Mouse (Mus musculus): Measurements from ENCODE around the gene Arfgap3. TPM values are rescaled to one million over a fixed set of nuclear protein-coding genes. Genes with fewer than 3 reads are reported as not detected.

Gene Arfgap3
- total and polyA plus RNA-seq, 2 experiments from 2014 or later: 31.0 to 59.3 TPM

DNA sequence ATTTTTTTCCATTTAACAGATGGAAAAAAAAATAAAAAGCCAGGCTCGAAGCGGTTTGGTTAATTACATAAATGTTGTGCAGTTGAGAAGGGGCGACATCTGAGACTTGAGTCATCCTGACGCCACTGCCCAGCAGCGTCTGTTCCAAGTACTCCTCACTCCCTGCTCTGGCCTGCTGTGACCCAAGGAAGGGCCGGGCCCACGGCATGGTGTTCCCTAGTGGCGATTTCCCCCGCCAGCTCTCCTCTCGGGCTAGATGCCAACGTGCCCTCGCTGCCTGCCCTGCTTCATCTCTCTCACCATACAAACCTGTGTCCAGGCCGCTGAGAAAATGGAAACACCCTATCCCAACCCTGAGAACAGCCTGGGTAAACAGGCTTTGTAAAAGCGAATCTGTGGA lies 98.0 kb downstream of the Arfgap3 start:
- Histone ChIP-seq H3K4me3 (ENCODE audit: low read length) (no peak overlapping the region), H3K4me2 (ENCODE audit: low read depth, low read length) (peak overlapping the region; percentile 91; the same call in 1 of the 2 replicates)

DNA sequence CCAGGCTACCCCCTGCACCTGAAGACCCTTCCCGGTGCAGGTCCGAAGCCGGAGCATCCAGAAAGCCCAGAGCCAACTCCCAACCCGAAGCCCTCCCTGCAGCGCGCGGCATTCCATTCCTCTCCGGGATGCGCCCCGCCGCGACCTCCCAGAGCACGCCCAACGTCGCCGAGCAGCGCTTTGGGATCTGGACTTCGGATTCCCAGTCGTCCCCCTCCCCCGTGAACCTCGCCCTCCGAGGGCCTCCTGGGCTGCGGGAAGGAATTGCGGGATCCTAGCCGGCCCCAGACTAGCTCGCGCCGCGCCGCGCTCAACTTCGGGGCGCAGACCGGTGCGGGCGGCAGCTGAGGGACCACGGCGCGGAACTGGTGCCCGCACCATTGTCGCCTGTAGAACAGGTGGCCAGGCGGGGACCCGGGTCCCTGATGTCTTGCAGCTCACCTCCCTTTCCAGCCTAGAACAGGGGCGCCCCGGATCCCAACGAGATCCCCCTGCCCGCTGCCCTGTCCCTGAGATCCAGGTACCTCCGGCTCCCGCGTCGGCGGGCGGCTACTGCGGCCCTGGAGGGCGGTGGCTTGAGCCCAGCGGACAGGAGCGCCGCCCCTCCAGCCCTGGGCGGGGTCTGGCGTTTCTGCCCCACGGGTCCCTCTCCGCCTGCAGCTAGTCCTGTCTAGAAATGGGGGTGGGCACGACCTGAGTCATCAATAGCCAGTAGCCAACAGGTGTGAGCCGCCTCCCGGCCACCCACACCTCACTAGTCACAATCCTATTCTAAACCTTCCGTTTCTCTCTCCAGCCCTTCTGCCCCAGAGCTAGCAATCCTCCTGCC lies 98.7 kb downstream of the Arfgap3 start, which contains the start of gene A4galt:
Gene A4galt (minus strand): TSS at position 599 of the 829 bp plus-strand sequence.
- H3K27me3 ChIP-seq (ENCODE audit: insufficient read depth, low read length): peaks cover 22% of the 10 kb centered on the region; the same call in 1 of the 2 replicates
- H3K4me1 ChIP-seq (ENCODE audit: insufficient read depth, low read length): no peaks in the 10 kb centered on the region
- DNase-seq (ENCODE audit: low spot score): no peak
- TF ChIP-seq CTCF (IDR thresholded peaks at IDR 0.05; ENCODE audit: low read depth): no peak
- no peaks in the 10 kb centered on the region for H3K9me3 ChIP-seq (ENCODE audit: low read length)
- peak within 1 kb of the TSS; percentile 53 for H3K4me3 ChIP-seq (ENCODE audit: low read length)
- peak within 1 kb of the TSS; percentile 91 for H3K4me2 ChIP-seq (ENCODE audit: low read depth, low read length)
- ATAC-seq: no peak
- WGBS: 3% methylated on average over 64 of the region's 66 CpGs
- no peaks in the 10 kb centered on the region for H3K36me3 ChIP-seq (ENCODE audit: insufficient read depth, low read length)
- peak within 1 kb of the TSS; percentile 48 for H3K9ac ChIP-seq (replicated peaks; ENCODE audit: low read length)
- no peak within 1 kb of the TSS; the same call in 1 of the 2 replicates for H3K27ac ChIP-seq

More for the DNA sequence above, 98.0 kb downstream of the Arfgap3 start:
- no peak overlapping the region for H3K9ac ChIP-seq (replicated peaks; ENCODE audit: low read length)
- ATAC-seq (no peak), DNase-seq (ENCODE audit: low spot score) (no peak)
- H3K4me1 ChIP-seq (ENCODE audit: insufficient read depth, low read length): no peaks in the 10 kb centered on the region
- no peaks in the 10 kb centered on the region for H3K36me3 ChIP-seq (ENCODE audit: insufficient read depth, low read length)
- TF ChIP-seq CTCF (IDR thresholded peaks at IDR 0.05; ENCODE audit: low read depth): no peak
- peaks cover 22% of the 10 kb centered on the region; the same call in 1 of the 2 replicates for H3K27me3 ChIP-seq (ENCODE audit: insufficient read depth, low read length)
- 52% methylated on average over 14 of the region's 14 CpGs for WGBS
- H3K27ac ChIP-seq: no peak overlapping the region
- no peaks in the 10 kb centered on the region for H3K9me3 ChIP-seq (ENCODE audit: low read length)

DNA sequence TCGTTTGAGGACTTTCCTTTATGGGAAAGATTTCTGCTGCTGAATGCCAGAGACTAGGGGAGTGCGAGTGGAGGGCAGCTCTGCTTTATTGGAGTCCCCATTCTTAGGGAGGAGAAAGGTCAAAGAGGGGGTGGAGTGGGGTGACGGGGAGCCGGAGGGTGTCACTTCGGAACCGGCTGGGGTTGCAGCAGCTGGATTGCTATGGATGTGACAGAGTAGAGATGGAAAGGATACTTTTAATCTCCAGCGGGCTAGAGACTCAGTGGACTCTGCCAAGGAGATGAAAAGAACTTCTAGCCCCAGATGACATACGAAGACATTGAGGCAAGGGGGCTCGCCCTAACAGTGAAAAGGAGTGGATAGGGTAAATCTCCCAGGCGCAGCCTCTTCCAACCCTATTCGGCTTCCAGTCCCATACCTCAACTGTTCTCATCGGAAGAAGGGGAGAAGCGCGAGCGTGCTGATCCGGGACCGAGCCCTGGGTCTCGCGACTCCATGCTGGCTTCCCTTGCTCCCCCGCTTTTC lies 99.3 kb downstream of the Arfgap3 start:
- H3K9ac ChIP-seq (replicated peaks; ENCODE audit: low read length): peak overlapping the region; percentile 48
- whole genome bisulfite sequencing: under 1% methylated on average over 20 of the region's 20 CpGs
- H3K4me1 ChIP-seq (ENCODE audit: insufficient read depth, low read length): no peaks in the 10 kb centered on the region
- ATAC-seq (no peak), DNase-seq (ENCODE audit: low spot score) (no peak)
- H3K27me3 ChIP-seq (ENCODE audit: insufficient read depth, low read length): peaks cover 22% of the 10 kb centered on the region; the same call in 1 of the 2 replicates
- no peak overlapping the region; the same call in 1 of the 2 replicates for H3K27ac ChIP-seq
- H3K4me3 ChIP-seq (ENCODE audit: low read length): peak overlapping the region; percentile 53
- TF ChIP-seq CTCF (IDR thresholded peaks at IDR 0.05; ENCODE audit: low read depth): no peak
- H3K4me2 ChIP-seq (ENCODE audit: low read depth, low read length): peak overlapping the region; percentile 91
- H3K9me3 ChIP-seq (ENCODE audit: low read length): no peaks in the 10 kb centered on the region
- H3K36me3 ChIP-seq (ENCODE audit: insufficient read depth, low read length): no peaks in the 10 kb centered on the region

Other genes with a start within 250 kb of the Arfgap3 start
- gene Rrp7a, start 227.4 kb downstream of the Arfgap3 start, total RNA-seq (2014; rRNA removed): 157 and 207 TPM in 2 replicates
- gene Rrp7a, start 227.4 kb downstream of the Arfgap3 start, polyA plus RNA-seq (2015; fragmentation: Nextera tagmentation; extraction: Ambion mirVana): 69.4 and 74.4 TPM in 2 replicates
- gene Poldip3, start 200.9 kb downstream of the Arfgap3 start, total RNA-seq (2014; rRNA removed): 97.5 and 115 TPM in 2 replicates
- 96.9 and 103 TPM in 2 replicates for gene Poldip3, start 200.9 kb downstream of the Arfgap3 start, polyA plus RNA-seq (2015; fragmentation: Nextera tagmentation; extraction: Ambion mirVana)
- 93.8 and 99.2 TPM in 2 replicates for gene Cyb5r3, start 177.7 kb downstream of the Arfgap3 start, total RNA-seq (2014; rRNA removed)
- 117 and 136 TPM in 2 replicates for gene Cyb5r3, start 177.7 kb downstream of the Arfgap3 start, polyA plus RNA-seq (2015; fragmentation: Nextera tagmentation; extraction: Ambion mirVana)
- 7.1 and 14.8 TPM in 2 replicates for gene A4galt, start 98.5 kb downstream of the Arfgap3 start, total RNA-seq (2014; rRNA removed)
- 6.7 and 7.1 TPM in 2 replicates for gene A4galt, start 98.5 kb downstream of the Arfgap3 start, polyA plus RNA-seq (2015; fragmentation: Nextera tagmentation; extraction: Ambion mirVana)
- gene Pacsin2, start 114.4 kb upstream of the Arfgap3 start, total RNA-seq (2014; rRNA removed): 18.7 and 19.5 TPM in 2 replicates
- gene Pacsin2, start 114.4 kb upstream of the Arfgap3 start, polyA plus RNA-seq (2015; fragmentation: Nextera tagmentation; extraction: Ambion mirVana): 19.3 and 20.0 TPM in 2 replicates
- 36.2 and 39.2 TPM in 2 replicates for gene Ttll1, start 160.6 kb upstream of the Arfgap3 start, total RNA-seq (2014; rRNA removed)
- 91.9 and 104 TPM in 2 replicates for gene Ttll1, start 160.6 kb upstream of the Arfgap3 start, polyA plus RNA-seq (2015; fragmentation: Nextera tagmentation; extraction: Ambion mirVana)
- gene Bik, start 176.6 kb upstream of the Arfgap3 start, total RNA-seq (2014; rRNA removed): 0.16 and 0.97 TPM in 2 replicates
- gene Bik, start 176.6 kb upstream of the Arfgap3 start, polyA plus RNA-seq (2015; fragmentation: Nextera tagmentation; extraction: Ambion mirVana): 0.68 and 1.3 TPM in 2 replicates
- 5.0 and 9.6 TPM in 2 replicates for gene Tspo, start 213.3 kb upstream of the Arfgap3 start, total RNA-seq (2014; rRNA removed)
- 17.1 and 17.3 TPM in 2 replicates for gene Tspo, start 213.3 kb upstream of the Arfgap3 start, polyA plus RNA-seq (2015; fragmentation: Nextera tagmentation; extraction: Ambion mirVana)
- 50.1 and 54.2 TPM in 2 replicates for gene Mcat, start 213.5 kb upstream of the Arfgap3 start, total RNA-seq (2014; rRNA removed)
- 35.2 and 36.9 TPM in 2 replicates for gene Mcat, start 213.5 kb upstream of the Arfgap3 start, polyA plus RNA-seq (2015; fragmentation: Nextera tagmentation; extraction: Ambion mirVana)
- 56.9 and 60.6 TPM in 2 replicates for gene Ttll12, start 244.9 kb upstream of the Arfgap3 start, total RNA-seq (2014; rRNA removed)
- gene Ttll12, start 244.9 kb upstream of the Arfgap3 start, polyA plus RNA-seq (2015; fragmentation: Nextera tagmentation; extraction: Ambion mirVana): 31.3 and 32.6 TPM in 2 replicates

Measured in hindbrain, postnatal 0 days (tissue).